Mouse (Mus musculus): ENCODE results near the gene Rapgef5.
"Not testable (repeated sequence)": the region's sequence is repeated elsewhere in the genome, so short reads cannot be mapped to it uniquely, and the experiment has no call there.

Gene Rapgef5

GRCm38 (mm10) chr12:117781360-117781759 lies 265.1 kb downstream of the Rapgef5 start:
- no peak for DNase-seq

DNA sequence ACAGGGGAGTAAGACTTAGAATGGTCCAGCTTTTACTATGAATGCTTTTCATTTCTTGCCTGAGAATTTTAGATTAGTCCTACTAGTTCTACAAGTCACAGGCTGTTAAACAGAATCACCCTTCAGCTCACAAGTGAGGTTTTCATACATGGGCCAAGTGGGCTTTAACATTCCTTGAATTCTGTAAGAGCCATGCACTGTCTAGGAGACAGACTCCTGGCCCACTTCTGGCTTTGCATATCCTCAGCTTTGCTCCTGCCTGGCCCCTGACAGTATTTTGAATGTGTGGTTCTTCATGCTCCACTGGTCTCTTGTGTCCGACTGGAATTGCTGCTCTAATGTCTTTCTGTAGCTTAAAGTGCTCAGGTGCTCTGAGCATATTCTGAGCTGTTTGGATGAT lies 267.1 kb downstream of the Rapgef5 start:
- DNase-seq = no peak

DNA sequence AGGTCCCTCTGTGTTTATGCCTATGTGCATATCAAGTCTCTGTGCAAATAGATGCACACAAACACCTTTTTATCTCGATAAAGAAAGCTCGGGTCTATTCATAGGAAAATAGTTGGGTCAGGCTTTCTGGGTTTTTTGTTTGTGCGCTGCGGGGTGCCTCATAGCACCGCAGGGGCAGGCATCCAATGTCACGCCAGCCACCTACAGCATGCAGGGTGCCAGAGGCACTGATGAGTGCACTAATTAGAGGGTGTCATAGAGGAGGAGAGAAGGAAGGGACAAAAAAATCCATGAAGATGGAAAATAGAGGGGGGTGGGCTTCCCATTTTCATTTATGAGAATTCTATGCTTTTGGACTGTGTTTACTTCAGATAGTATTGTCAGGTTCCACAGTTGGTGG lies 270.3 kb downstream of the Rapgef5 start:
- no peak for DNase-seq

- DNase-seq = no peak
Observed at GRCm38 (mm10) chr12:117788513-117789011, 272.3 kb downstream of the Rapgef5 start.

DNA sequence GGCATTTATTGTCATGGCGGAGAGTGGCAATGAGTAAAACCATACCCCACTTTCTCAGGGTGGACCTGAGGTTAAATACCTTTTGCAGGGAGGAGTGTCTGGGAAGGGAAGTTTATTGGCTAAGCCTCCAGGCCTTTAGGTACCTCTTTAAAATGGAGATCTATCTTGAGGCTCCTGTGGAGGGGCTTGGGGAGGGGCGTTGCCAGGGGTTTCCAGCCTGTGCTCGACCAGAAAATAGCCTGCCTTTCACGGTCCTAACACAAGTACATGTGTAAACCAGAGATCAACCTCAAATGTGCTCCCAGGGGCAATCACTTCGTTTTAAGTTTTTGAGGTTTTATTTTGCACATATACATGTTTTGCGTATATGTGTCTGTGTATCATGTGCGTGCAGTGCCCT lies 272.7 kb downstream of the Rapgef5 start:
- DNase-seq = no peak

- no peak for DNase-seq
Observed at GRCm38 (mm10) chr12:117795303-117795702, 279.0 kb downstream of the Rapgef5 start.

DNA sequence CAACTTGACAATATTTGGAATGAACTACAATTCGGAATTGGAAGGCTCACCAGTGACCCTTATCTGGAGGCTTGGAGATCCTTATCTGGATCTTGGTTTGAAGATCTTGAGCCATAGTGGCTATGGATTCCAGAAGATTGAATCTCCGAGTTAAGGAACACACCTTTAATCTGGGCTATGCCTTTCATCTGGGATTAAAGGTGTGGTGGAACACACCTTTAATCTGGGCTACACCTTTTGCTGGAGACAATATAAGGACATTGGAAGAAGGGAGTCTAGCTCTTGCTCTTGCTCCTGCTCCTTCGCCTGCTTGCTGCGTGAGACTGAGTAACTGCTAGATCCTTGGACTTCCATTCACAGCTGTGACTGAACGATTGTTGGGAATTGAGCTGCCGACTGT lies 287.7 kb downstream of the Rapgef5 start, which contains the start of gene Cdca7l:
Gene Cdca7l (plus strand): TSS at position 301 of the 400 bp plus-strand sequence.
- not testable (repeated sequence) for DNase-seq

DNA sequence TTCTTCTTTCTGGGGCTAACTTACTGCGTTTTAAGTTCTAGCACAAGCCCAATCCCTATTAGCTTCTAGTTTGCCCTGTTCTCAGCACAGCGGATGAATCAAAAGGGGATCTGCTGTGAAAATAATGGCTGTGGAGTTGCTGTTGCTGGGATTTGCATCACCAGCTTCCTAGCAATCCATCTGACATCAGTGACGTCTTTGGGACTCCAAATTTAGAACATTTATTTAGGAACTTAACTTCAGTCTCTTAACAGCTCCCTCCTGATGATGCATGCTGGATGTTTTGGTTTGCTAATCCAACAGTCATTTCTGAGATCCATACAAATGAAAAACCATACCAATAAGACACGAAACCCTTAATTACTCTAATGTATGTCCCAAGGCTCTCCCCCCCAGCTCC lies 289.3 kb downstream of the Rapgef5 start:
- DNase-seq = no peak

GRCm38 (mm10) chr12:117806007-117806451 lies 289.8 kb downstream of the Rapgef5 start:
- no peak for DNase-seq

DNA sequence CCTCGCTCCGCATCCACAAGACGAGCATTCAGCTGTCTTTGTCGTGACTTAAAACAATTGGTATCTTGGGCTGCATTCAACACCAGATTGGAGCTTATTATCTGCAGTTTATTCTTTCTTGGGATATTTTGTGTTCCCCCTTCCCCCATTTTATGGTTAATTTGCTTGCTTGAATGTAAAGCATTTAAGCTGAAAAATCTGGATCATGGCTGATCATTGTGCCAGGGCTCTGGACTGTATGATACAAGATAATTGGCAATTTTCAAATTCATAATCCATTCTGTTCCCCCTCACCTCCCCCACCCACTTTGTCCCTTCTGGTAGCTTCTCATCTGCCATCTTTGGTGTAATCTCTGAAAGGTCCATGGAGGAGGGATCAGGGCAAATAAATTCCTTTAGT lies 290.2 kb downstream of the Rapgef5 start:
- no peak for DNase-seq

DNA sequence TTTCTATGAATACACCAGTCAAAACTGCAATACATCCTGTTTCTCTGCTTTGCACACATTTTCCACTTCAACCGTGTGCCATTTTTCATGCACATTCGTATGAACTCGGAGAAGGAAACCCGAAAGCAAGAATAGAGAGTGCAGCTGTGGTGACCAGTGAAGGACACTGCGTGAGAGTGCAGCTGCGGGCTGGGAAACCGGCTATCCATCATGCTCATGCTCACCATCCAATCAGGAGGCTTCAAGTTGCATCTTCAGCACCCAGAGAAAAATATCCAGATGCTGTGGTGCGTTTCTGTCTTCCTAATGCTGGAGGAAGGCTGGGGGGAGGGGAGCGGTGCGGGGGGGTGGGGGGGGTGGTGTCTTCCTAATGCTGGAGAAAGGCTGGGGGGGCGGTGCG lies 291.4 kb downstream of the Rapgef5 start:
- DNase-seq = no peak

DNA sequence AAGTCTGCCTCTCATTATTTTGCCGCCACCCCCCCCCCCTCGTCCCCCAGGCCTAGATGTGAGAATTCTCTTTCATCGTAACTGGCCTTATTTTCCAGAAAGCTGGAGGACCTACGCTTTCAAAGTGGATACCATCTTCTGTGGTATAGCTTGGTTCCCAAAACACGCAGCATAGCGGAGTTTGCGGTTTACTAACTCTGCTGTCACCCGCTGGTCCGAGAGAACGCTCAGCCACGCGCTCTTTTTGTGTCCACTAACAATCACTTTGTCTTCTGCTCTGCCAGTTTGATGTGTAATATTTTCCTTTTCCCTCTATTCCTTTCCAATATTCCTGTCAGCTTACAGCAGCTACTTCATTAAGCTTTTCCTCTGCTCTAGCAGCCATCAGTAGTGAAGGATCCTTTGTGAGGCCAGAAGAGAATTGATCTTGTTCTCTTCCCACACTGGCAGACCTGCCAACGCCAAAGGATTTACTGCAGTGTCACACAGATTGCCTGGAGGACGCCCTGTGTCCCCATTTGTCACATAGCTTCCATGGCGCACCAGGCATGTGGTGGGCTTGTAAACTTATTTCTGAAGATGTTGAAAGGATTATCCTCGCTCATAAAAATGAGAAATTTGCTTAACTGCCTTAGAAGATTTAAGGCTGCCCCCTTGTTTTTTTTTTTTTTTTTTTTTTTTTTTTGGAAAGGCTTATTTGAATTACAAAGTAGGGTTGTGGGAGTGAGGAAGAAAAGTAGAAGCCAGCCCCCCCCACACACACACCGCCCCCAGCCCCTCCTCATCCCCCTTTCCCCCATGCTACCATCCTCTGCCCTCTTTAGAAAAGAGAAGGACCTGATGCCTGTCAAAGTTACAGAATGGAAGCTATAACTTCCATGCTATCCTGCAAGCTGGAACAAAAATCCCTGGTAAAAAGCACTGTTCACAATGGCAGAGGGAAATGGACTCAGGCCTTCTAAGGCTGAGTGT lies 292.4 kb downstream of the Rapgef5 start:
- no peak for DNase-seq
